Mouse (Mus musculus) mature B cell (primary cell): ENCODE results near the gene Ythdf2.
"Not testable (repeated sequence)": the region's sequence is repeated elsewhere in the genome, so short reads cannot be mapped to it uniquely, and the experiment has no call there.

ENCODE experiments used
- in situ Hi-C: fragments of 300-500 bp; cut with MboI; formaldehyde crosslinking; loops from 2 replicates; pipeline ENCODE4 v1.14.3; 2019

The Ythdf2 gene

DNA sequence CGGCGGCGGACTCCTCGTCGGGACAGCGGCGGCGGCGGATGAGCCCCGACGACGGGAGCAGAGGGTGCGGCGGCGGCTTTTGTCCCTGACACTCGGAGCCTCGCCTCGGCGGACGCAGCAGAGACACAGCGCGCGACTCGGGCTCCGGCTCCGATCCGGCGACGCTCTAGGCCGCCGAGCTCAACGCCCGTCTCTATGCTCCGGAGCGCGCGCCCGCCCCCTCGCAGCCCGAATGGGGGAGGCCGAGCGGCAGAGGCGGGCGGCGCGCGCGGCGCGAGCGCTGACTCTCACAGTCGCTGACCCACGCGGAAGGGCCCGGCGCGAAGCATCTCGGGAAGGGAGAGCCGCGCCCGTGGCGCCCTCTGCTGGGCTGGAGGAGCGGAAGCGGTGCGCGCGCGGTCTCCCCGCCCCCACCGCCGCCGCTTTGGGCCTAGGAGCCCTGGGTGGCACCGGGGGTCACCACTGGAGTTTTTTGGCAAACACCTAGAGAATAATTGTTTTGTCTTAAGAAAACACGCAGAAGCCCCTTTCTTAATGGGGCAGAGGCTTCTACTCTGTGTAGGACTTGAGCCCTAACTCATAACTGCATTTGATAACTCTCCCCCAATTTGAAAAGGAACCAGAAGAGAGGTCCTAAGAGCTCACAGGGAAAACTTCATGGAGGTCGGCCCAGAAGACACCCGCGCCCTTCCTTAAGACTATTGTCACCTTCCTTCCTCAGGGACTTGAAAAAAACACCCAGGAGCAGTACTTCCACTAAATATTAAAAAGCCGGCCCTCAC lies at the start of gene Ythdf2:
Ythdf2 (minus strand) TSS at position 351 of the 782 bp plus-strand sequence.
- in situ Hi-C loops: loop anchor here (10.0 kb wide), 2 partner anchors 53 to 133 kb away; partner anchors contain the start of gene Gmeb1

DNA sequence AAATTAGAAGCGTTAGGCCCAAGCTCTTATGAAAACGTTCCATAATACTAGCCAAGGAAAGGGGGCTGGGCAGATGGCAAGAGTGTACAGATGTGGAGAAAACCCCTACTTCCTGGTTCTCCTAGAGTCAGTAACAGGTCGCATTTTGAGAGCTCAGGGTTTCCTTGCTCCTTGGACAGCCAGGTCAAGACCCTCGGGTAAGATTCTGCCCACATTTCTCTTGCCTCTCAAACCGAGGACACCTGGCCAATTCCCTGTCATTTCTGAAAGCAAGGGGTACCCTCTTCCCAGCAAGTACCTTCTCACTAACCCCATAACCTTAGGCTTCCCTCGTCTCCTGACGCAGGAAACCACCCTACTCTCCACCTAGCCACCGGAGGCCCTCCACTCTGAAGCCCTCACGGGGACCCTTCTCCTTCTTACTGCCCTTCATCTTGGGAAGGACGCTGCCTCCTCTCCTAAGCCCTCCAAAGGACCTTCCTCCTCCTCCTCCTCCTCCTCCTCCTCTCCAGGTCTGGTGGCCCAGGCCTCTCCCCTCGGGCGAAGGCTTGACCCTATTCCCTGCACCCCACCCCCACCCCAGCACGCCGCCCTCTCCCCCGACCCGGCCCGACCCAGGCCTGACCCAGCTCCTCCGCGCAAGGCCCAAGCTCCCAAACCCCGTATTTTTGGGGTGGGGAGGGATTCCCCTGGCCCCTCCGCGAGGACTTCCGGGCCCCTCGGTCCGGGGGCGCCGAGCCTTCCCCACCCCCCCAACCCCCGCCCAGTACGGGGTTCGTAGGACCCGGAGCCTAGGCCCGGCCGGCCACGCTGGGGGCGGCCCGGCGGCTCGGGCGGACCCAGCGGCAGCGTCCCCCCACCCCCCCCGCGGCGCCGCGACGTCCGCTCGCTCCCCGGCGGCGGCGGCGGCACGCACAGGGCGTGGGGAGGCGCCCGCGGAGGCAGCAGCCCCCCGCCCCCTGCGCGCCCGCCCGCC lies 48.6 kb upstream of the Ythdf2 start:
- in situ Hi-C loops: loop anchor here (10.0 kb wide), 1 partner anchor 46 kb away; the partner anchor contains the start of gene Ythdf2

DNA sequence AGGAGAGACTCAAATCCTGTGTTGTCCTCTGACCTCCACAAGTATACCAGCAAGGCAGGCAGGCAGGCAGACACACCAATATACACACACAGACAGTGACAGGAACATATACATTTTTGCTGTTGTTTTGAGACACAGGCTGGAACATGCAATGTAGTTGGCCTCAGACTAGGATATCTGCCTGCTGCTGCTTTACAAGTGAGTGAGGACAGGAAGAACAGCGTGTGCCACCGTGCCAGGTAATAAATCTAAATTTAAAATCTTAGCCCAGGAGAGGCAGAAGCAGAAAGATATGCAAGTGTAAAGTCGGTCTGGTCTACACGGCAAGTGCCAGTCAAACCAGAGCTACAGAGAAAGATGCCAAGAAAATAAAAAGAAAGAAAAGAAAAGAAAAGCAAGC lies 47.1 kb upstream of the Ythdf2 start:
- in situ Hi-C loops: no loop called here

DNA sequence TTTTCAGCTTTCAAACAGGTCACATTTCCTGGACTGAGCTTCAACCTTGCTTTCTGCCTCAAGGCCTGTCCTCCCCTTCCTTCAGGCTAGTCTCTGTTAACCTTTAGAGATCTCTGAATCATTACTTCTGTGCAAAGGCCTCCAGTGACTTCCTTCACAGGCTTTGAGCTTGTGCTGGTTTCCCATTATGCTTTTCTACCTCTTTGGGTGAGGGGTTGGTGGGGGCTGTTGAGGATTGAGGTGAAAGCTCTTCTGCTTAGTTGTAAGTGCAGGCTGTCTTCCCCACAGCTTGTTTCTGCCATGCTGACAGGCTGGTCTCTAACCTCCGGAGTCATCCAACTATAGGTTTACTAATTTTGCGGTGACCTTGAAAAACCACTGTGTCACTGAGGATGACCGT lies 44.3 kb upstream of the Ythdf2 start:
- in situ Hi-C loops: no loop called here

DNA sequence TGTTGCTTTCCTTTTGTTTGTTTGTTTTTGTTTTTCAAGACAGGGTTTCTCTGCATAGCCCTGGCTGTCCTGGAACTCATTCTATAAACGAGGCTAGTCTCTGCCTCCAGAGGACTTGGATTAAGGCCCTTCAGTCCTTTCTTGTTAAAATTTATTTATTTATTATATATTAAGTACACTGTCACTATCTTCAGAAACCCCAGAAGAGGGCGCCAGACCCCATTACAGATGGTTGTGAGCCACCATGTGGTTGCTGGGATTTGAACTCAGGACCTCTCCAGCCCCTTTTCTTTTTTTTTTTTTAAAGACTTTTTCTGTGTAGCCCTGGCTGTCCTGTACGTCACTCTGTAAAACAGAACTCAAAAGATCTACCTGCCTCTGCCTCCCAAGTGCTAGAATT lies 42.9 kb upstream of the Ythdf2 start:
- in situ Hi-C loops: no loop called here

DNA sequence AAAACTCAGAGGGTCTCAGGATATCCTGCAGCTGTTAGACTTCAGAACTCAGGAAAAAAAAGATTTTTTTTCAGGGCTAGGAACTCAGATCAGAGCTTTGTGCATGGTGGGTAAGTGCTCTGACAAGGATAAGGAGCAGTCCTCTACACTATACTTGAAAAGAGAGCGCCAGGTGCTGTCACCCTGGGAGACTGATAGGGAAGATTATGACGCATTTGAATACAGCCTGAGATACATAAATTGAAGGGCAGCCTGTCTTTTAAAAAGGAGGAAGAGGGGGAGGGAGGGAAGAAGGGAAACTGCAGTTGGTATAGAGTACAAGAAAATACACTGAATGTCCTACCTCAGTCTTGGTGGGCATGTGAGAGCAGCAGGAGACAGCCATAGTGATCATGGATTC lies 41.5 kb upstream of the Ythdf2 start:
- in situ Hi-C loops: no loop called here

DNA sequence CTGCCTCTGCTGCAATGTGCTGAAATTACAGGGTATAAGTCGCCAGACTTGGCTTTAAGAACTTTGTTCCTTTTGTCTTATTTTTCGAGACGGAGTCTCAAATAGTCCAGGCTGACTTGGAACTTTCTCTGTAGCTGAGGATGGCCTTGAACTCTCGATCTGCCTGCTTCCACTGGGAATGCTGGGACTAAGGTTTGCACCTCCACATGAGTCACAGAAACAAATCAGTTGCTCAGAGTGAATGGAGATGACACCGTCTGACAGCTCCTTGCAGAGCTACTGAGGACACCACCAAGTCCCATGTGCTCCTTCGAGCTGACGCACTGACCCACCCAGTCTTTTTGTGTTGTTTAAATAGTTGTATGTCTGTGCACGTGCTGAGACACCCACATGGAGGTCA lies 41.0 kb upstream of the Ythdf2 start:
- in situ Hi-C loops: no loop called here

DNA sequence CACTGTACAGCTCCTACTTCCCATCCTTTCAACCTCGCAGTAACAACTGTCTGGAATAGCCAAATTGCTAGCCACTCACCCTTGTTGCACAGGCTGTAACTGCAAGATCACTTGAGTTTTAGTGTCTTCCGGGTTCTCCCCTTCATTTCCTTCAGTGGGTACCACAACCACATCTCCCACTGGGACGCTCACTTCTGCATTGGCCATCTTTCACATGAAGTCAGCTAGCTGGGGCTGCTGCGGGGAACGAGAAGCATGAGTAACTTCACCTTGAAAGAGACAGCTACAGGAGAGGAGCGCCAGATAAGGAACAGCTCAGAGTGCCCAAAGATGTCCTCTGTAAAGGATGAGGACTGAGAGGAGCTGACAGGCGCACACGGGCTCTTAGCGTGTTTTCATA lies 39.5 kb upstream of the Ythdf2 start:
- in situ Hi-C loops: no loop called here

DNA sequence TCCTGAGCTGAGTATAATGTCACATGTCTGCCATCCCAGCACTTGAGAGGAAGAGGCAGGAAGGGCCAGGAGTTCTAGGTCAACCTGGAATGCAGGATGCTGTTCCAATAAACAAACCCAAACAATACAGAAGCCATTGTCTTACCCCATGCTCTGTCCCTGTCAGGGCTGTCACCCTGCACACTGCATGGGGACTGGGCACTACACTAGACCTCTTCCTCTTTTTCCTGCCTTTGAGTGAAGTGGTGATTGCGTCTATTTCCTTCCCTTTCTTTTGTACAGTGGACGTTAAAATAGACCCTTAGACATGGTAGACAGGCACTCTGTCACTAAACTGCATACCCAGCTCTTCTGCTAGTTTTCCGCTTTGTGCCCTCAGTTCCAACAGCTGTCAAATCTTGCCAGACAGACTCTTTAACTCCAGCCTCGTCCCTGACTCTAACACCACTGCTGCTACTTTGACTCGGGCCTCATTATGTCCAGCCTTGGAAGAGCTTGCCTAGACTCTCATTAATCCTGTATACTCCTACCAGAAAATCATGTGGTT lies 35.4 kb upstream of the Ythdf2 start:
- in situ Hi-C loops: no loop called here

DNA sequence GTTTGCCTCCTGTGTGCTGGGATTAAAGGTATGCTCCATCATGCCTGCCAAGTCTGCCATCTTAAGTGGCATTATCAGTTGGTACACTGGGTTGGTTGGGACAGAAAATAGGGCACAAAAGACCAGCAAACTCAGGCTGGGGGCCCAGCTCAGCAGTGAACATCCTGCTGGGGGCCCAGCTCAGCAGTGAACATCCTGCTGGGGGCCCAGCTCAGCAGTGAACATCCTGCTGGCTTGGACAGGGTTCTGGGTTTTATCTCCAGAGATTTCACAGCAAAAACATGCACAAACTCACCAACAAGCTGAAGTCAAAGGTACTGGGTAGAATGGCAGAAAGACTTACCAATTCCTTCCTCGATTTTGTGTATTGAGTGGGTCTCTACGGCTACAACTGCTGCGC lies 33.5 kb upstream of the Ythdf2 start:
- in situ Hi-C loops: no loop called here

DNA sequence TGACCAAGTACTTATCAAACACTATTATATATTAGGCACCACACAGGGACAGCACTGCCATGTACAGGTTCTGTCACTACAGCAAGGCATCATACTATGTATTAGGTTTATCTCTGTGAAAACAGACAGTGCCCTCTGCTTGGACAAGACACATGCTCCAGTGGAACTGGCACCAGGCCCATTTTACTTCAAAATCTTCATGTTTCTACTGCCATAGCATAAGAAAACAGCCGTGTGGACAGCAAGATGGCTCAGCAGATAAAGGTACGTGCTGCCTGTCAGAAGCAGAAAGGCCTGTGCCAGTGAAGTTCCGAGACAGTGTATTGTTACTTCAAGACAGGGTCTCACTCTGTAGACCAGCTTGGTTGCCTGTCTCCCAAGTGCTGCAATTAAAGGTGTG lies 29.1 kb upstream of the Ythdf2 start:
- in situ Hi-C loops: no loop called here

DNA sequence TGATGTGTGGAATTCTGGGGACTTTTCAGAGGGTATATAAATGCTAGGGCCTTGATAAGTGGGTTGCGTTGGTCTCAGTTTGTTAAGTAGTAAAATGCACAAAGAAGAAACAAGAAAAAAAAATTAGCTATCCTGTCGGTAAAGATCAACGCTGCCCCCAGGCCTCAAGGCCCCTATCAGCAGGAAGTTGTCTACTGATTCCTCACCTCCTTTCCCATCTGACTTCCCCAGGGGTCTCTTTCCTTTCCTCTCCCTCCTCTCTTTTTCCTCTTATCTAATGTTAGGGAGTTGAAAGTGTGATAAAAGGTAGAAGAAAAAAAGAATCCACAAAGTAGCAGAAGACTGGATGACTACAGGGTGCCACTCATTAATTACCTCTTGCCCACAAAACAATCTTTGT lies 28.3 kb upstream of the Ythdf2 start:
- in situ Hi-C loops: no loop called here

DNA sequence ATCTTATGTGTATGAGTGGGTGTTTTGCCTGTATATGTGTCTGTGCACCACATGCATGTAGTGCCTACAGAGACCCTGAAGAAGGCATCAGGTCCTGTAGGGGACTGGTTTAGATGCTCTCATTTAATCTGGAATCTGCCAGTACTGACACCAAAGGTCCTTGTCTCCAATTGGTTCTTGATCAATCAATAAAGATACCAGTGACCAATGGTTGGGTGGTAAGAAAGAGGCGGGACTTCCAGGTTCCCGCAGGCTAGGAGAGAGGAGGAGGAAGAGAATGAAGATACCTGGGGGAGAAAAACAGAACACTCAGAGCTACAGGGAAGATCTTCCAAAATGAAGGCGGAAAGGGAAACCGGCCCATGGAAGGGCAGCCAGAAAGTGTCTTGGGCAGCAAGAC lies 26.3 kb upstream of the Ythdf2 start:
- in situ Hi-C loops: no loop called here

DNA sequence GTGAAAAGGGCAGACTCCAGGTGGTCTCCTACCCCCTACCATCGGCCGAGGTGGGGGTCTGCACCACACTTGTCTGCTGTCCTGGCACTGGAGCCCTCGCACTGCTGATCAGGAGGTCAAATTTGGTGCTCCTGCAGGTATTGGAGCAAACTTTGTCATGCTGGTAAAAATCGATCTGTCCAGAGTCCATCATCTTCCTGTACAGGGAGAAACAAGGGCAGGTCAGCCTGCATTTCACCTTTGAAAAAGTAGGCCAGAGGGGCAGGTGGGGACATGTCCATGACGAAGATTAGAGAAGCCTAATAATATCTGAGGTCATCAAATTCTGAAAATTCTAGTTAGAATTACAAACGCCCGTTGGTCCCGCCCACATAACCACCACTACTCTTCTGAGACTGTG lies 22.6 kb upstream of the Ythdf2 start:
- in situ Hi-C loops: no loop called here

DNA sequence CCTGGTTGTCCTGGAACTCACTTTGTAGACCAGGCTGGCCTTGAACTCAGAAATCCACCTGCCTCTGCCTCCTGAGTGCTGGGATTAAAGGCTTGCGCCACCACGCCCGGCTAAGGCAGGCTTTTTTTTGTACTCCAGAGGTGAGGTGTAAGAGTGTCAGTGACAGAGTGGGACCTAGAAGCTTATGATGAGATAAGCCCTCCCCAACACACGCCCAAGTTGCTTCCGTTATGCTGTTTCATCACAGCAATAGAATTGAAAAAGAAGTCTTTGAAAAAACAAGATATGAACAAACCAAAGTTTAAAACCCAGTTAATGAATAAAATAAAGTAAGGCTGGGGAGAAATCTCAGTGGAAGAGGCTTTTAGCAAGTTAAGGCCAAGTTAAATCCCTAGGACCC lies 18.3 kb upstream of the Ythdf2 start:
- in situ Hi-C loops: no loop called here

DNA sequence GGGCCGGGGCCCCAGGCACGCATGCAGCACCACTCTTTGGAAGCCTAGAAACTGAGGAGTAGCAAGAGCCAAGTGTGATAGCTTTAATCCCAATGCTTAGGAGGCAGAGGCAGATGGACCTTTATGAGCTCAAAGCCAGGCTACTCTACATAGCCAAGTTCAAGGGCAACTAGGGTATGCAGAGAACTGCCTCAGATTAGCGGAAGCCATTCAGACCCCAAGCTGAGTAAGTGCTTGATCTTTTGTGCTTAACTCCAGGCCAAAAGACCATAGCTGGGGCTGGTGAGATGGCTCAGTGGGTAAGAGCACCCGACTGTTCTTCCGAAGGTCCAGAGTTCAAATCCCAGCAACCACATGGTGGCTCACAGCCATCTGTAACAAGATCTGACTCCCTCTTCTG lies 9.9 kb upstream of the Ythdf2 start:
- in situ Hi-C loops: not testable (repeated sequence)

DNA sequence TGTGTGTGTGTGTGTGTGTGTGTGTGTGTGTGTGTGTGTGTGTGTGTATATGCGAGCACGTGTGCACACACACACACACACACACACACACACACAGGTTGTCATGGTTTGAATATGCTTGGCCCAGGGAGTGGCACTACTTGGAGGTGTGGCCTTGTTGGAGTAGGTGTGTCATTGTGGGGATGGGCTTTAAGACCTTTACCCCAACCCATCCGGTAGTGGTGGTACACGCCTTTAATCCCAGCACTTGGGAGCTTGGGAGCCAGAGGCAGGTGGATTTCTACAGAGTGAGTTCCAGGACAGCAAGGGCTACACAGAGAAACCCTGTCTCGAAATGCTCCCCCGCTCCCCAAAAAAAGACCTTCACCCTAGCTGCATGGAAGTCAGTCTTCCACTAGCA lies 6.3 kb upstream of the Ythdf2 start:
- in situ Hi-C loops: loop anchor here (10.0 kb wide), 2 partner anchors 46 to 126 kb away; partner anchors contain the start of gene Gmeb1

DNA sequence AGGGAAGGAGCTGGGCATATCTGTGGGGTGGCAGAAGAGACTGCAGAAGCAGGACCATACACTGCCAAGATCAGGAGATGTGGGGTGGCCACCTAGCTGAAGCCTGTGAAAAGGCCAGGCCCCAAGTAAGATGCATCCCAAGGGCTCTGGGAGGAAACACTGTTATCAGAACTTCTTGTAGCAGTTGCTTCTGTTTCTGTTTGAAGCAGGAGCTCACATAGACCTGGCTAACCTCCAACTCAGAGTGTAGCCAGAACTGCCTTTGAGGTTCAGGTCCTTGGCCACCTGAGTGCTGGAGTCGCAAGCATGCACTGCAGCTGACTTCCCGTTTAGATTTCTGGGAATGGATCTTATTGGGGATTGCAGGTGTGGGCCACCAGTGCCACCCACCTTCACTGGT lies 5.7 kb upstream of the Ythdf2 start:
- in situ Hi-C loops: loop anchor here (10.0 kb wide), 2 partner anchors 47 to 127 kb away; partner anchors contain the start of gene Gmeb1

DNA sequence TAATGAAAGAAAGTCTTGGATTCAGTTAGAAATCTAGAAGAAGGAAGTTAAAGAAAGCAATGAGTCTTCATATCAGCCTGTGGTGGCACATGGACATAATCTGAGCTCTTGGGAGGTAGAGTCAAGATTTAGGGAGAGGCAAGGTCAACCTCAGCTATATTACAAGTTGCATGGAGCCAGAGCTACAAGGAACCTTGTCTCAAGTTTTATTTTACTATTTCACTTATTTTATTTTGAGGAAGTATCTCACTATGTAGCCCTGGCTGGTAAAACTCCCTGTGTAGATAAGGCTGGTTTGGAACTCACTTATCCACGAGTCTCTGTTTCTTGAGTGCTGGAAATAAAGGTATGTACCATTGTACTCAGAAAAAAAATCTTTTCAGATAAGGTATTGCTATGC lies 4.5 kb upstream of the Ythdf2 start:
- in situ Hi-C loops: loop anchor here (10.0 kb wide), 2 partner anchors 48 to 128 kb away; partner anchors contain the start of gene Gmeb1

DNA sequence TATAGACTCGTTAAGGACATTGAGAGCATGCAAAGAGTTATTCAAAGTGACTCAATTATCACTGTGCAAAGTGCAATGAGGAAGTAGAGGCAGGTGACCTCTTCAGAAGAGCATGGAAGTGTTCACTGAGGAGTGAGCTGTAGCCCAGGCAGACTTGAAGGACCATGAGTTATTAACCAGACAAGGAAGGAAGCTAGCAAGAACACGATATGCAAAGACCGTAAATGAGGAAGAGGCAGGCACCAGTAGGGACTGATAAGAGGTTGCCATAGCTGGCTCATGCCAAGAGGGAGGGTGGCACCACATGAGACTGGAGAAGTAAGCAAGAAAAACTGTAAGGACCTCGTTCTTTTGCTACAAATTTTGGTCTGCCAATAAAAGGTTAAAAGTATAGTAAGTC lies 2.7 kb upstream of the Ythdf2 start:
- in situ Hi-C loops: loop anchor here (10.0 kb wide), 2 partner anchors 50 to 130 kb away; partner anchors contain the start of gene Gmeb1

DNA sequence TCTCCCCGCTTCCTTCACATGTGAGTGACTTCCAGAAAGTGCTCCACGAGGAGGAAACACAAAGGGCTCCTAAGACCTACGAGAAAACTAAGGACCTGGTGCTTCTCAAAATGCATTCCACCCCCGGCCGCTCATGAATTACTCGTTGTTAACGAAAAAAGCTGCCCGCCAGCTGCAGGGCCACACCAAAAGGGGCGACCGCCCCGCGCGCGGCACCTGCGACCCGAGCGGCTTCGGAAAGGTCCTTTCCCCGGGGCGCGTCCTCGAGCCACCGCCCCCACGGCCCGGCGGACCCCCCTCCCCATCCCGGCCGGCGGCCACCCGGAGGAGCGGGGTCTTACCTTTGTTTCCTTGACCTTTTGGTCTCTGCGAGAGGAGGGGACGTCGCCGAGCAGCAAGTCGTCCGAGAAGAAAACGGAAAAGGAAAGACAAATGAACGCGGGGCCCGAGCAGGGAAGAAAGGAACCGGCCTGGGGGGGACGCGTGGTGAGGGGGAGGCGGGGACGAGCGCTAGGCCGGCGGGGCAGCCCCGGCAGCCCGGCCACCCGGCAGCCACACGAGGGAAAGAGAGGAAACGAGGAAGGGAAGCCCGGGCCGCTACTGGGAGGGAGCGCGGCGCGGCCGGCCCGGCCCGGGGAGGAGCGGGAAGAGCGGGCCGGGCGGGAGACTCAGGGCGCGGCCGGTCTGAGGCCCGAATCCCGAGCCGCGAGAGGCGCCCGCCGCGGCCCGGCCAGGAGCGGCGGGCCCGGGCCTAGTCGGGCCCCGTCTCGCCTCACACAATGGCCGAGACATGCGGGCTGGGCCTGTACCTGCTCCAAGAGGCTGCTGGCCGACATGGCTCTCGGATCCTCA lies 786 bp downstream of the Ythdf2 start:
- in situ Hi-C loops: loop anchor here (10.0 kb wide), 2 partner anchors 53 to 133 kb away; partner anchors contain the start of gene Gmeb1
